Mouse (Mus musculus) central nervous system, embryonic 11.5 days (tissue): Measurements from ENCODE around the gene Pramel5. TPM values are rescaled to one million over a fixed set of nuclear protein-coding genes. Genes with fewer than 3 reads are reported as not detected.

Experiments used
- polyA plus RNA-seq: library from polyadenylated mRNA; depleted of rRNA; stranded (reverse); fragments of >200 nt; gene quantifications from 2 replicates; pipeline ENCODE4 v1.2.3, GENCODE M21; 2012; rRNA removed

The Pramel5 gene
- not detected in 2 replicates for polyA plus RNA-seq

DNA sequence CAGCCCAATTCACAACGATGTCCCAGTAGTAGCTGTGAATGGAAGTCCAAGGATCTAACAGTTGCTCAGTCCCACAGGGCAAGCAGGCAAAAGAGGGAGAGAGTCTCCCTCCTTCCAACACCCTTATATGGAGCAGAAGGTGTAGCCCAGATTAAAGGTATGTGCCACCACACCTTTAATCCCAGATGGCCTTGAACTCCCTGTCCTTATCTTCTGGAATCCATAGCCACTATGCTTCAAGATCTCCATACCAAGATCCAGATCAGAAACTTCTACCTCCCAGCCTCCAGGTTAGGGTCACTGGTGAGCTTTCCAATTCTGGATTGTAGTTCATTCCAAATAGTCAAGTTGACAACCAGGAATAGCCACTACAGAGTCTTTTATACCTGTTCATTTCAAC lies at the start of gene Pramel5:
Pramel5 (minus strand) TSS at position 101 of the 400 bp plus-strand sequence.

DNA sequence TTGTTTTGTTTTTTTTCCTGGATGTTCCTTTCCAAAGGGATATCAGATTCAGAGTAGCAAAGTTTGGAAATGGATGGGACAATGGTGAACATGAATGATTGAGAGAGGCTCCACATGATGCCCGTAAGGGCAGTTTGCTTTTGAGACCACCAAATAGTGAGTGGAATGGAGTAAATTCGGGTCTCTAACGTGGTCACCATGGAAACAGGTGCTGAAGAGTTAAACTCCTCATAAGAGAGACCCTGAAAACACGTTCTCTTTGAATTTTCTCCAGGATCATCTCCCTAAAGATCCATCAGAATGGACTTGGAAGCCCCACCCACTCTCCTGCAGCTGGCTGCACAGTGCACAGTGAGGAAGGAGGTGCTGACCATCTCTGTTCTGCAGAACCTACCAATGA lies 49.7 kb upstream of the Pramel5 start, which contains the start of gene Gm13128:
Gm13128 (plus strand) TSS at position 301 of the 400 bp plus-strand sequence.

Other genes with a start within 250 kb of the Pramel5 start
- not detected in 2 replicates for gene Pramel4, start 221.4 kb downstream of the Pramel5 start, polyA plus RNA-seq
- not detected in 2 replicates for gene Gm13102, start 174.0 kb downstream of the Pramel5 start, polyA plus RNA-seq
- not detected in 2 replicates for gene Oog3, start 117.8 kb downstream of the Pramel5 start, polyA plus RNA-seq
- gene Oog2, start 89.8 kb downstream of the Pramel5 start, polyA plus RNA-seq, result not detected in 2 replicates
- not detected in 2 replicates for gene C87977, start 67.2 kb downstream of the Pramel5 start, polyA plus RNA-seq
- gene Gm13128, start 49.8 kb upstream of the Pramel5 start, polyA plus RNA-seq, result not detected in 2 replicates
- not detected in 2 replicates for gene Gm13119, start 77.5 kb upstream of the Pramel5 start, polyA plus RNA-seq
- gene Pramef20, start 97.4 kb upstream of the Pramel5 start, polyA plus RNA-seq, result not detected in 2 replicates
- gene Pramef12, start 128.0 kb upstream of the Pramel5 start, polyA plus RNA-seq, result 0.11 and 0.13 TPM in 2 replicates
- not detected in 2 replicates for gene 1700012P22Rik, start 158.3 kb upstream of the Pramel5 start, polyA plus RNA-seq
- not detected in 2 replicates for gene Gm9944, start 172.8 kb upstream of the Pramel5 start, polyA plus RNA-seq
- gene Aadacl3, start 183.3 kb upstream of the Pramel5 start, polyA plus RNA-seq, result not detected in 2 replicates
- not detected in 2 replicates for gene 9430007A20Rik, start 239.3 kb upstream of the Pramel5 start, polyA plus RNA-seq